Mouse (Mus musculus) embryonic facial prominence, embryonic 13.5 days (tissue): ENCODE measurements around the gene Nrros. TPM values are rescaled to one million over a fixed set of nuclear protein-coding genes. Genes with fewer than 3 reads are reported as not detected.

Experiments
- ATAC-seq: fragments of 200-750 bp; cut with Nextera tagmentation; 2 replicates; pipeline ENCODE4 v1.8.0; 2017; ENCODE audit warnings: low read depth; ENCODE audit not compliant: insufficient number of reproducible peaks, insufficient read depth, low FRiP score, low TSS enrichment
- H3K27ac ChIP-seq: fragments of 300-500 bp; sonication (generic); 2 replicates; pipeline ENCODE4 v1.5.1; 2015; ENCODE audit warnings: moderate library complexity, mild to moderate bottlenecking, inconsistent platforms
- H3K27me3 ChIP-seq: fragments of 300-500 bp; sonication (generic); 2 replicates; pipeline ENCODE4 v1.6.1; 2015; ENCODE audit warnings: mild to moderate bottlenecking, inconsistent platforms
- H3K36me3 ChIP-seq: fragments of 300-500 bp; sonication (generic); 2 replicates; pipeline ENCODE4 v1.6.1; 2015; ENCODE audit warnings: mild to moderate bottlenecking, inconsistent platforms
- H3K4me1 ChIP-seq: fragments of 300-500 bp; sonication (generic); 2 replicates; pipeline ENCODE4 v1.6.1; 2015; ENCODE audit warnings: inconsistent platforms
- H3K4me2 ChIP-seq: fragments of 300-500 bp; sonication (generic); 2 replicates; pipeline ENCODE4 v1.6.1; 2015; ENCODE audit warnings: moderate library complexity, mild to moderate bottlenecking, inconsistent platforms
- H3K4me3 ChIP-seq: fragments of 300-500 bp; sonication (generic); 2 replicates; pipeline ENCODE4 v1.5.1; 2015; ENCODE audit warnings: mild to moderate bottlenecking, inconsistent platforms
- H3K9ac ChIP-seq: fragments of 300-500 bp; sonication (generic); 2 replicates; pipeline ENCODE4 v1.6.1; 2015; ENCODE audit warnings: mild to moderate bottlenecking, inconsistent platforms
- H3K9me3 ChIP-seq: fragments of 300-500 bp; sonication (generic); 2 replicates; pipeline ENCODE4 v1.6.1; 2016; ENCODE audit warnings: inconsistent platforms
- WGBS: fragments of 180-500 bp; shearing (Covaris S2); methylation state at CpG from one replicate; pipeline ENCODE4 v1.1.7; 2015; ENCODE audit warnings: mixed read lengths; 5-methylcytosine and 5-hydroxymethylcytosine counted together
- polyA plus RNA-seq: library from polyadenylated mRNA; unstranded; fragments of >200 nt; fragmentation: Nextera tagmentation; extraction: Ambion mirVana; gene quantifications from 2 replicates; pipeline ENCODE4 v1.2.1, GENCODE M21; 2015

The Nrros gene
- polyA plus RNA-seq, 1 experiment from 2014 or later: 13.0 TPM

DNA sequence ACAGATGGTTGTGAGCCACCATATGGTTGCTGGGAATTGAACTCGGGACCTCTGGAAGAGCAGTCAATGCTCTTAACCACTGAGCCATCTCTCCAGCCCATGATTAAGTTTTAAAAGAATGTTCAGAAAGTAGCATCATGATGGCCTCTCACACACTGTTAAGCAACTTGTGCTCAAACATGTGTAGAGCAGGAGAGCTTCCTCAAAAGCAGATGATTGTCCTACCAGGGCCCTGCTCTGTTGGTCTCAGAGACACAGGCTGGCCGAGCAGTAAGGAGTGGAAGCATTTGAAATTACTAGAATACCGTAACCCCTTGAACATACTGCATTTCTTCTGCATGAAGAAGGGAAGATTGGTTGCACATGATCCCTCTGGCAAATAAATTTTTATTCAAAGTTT is 6.4 kb downstream of the Nrros start:
- no peak overlapping the region for H3K27ac ChIP-seq
- no peak overlapping the region for H3K4me3 ChIP-seq
- H3K4me1 ChIP-seq: no peaks in the 10 kb centered on the region
- no peak for ATAC-seq
- no peaks in the 10 kb centered on the region for H3K9me3 ChIP-seq
- no peak overlapping the region for H3K9ac ChIP-seq
- 88% methylated on average over 3 of the region's 3 CpGs for WGBS
- H3K27me3 ChIP-seq: no peaks in the 10 kb centered on the region; the same call in 1 of the 2 replicates
- H3K36me3 ChIP-seq: no peaks in the 10 kb centered on the region
- H3K4me2 ChIP-seq: no peak overlapping the region

GRCm38 (mm10) chr16:32157369-32157768 is 8.0 kb downstream of the Nrros start:
- ATAC-seq: no peak
- Histone ChIP-seq H3K27me3 (no peaks in the 10 kb centered on the region), H3K27ac (no peak overlapping the region), H3K9ac (0 out of 2 replicates have a peak overlapping the region, but pooled peaks have one; percentile 11), H3K4me3 (no peak overlapping the region), H3K4me1 (no peaks in the 10 kb centered on the region), H3K36me3 (no peaks in the 10 kb centered on the region), H3K4me2 (no peak overlapping the region), H3K9me3 (no peaks in the 10 kb centered on the region)
- 92% methylated on average over 2 of the region's 2 CpGs for WGBS

DNA sequence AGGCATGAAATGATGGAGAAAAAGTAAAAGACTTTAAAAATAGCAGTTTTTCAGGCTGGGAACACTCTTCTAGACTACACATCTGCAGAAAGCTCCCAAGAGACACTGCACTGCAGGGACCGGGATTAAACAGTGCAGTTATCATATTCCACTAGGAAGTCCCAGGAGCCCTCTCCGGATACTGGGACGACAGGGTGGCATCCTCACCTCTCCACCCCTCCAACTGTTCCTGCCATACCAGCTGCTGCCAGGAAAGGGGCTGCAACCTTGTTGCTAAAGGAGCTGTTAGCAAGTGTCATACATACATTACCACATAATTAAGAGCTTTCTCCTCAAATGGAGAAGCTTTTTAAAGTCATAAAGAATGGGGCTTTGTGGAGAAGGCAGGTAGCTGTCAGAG is 8.7 kb downstream of the Nrros start:
- ATAC-seq: no peak
- no peaks in the 10 kb centered on the region for H3K9me3 ChIP-seq
- H3K9ac ChIP-seq: 0 out of 2 replicates have a peak overlapping the region, but pooled peaks have one; percentile 11
- no peak overlapping the region for H3K4me2 ChIP-seq
- H3K27me3 ChIP-seq: no peaks in the 10 kb centered on the region
- WGBS: 48% methylated on average over 3 of the region's 3 CpGs
- no peaks in the 10 kb centered on the region for H3K4me1 ChIP-seq
- no peak overlapping the region for H3K27ac ChIP-seq
- H3K36me3 ChIP-seq: no peaks in the 10 kb centered on the region
- H3K4me3 ChIP-seq: no peak overlapping the region

DNA sequence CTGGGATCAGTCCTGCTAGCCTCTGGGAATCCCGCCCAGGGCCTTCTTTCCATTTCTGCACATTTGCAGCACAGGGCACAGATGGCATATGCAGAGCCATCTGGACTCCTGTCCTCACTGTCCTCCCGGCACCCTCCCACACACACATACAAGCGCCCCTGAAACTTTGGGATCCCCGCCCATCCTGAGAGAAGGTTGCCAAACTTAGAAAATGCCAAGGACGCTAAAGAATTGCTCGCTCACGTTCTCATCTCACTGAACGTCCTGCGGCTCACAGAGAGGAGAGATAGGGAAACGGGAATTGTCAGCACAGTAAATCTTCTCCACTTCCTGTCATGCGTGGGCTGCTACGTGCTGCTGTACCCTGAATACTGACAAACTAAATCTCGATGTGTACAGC is 11.0 kb downstream of the Nrros start:
- ATAC-seq: no peak
- no peak overlapping the region for H3K4me3 ChIP-seq
- no peaks in the 10 kb centered on the region for H3K36me3 ChIP-seq
- H3K4me2 ChIP-seq: no peak overlapping the region
- 81% methylated on average over 13 of the region's 13 CpGs for WGBS
- no peaks in the 10 kb centered on the region for H3K27me3 ChIP-seq
- no peaks in the 10 kb centered on the region for H3K4me1 ChIP-seq
- no peaks in the 10 kb centered on the region for H3K9me3 ChIP-seq
- H3K9ac ChIP-seq: no peak overlapping the region
- H3K27ac ChIP-seq: no peak overlapping the region

DNA sequence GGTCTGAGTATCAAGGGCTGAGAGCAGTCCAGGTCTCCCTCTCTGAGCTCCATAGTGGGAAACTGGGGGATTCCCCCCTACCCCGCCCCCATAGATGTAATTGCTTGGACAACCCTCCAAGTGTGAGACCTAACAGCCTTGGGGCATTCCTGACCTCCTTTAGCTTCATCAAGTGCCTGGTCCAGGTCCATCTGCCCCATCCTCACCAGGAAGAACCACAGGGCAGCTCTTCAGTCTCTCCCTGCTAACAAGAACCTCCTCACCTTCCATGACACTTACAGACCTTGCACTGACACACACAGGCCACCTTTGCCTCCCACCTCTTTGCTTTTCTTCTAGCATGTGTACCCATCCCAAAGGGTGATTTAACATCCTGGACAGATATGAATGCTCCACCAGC is 11.4 kb downstream of the Nrros start:
- H3K4me2 ChIP-seq: no peak overlapping the region
- ATAC-seq: no peak
- no peaks in the 10 kb centered on the region for H3K9me3 ChIP-seq
- 60% methylated on average over 1 of the region's 1 CpGs for WGBS
- H3K4me3 ChIP-seq: no peak overlapping the region
- H3K9ac ChIP-seq: no peak overlapping the region
- no peak overlapping the region for H3K27ac ChIP-seq
- H3K36me3 ChIP-seq: no peaks in the 10 kb centered on the region
- H3K27me3 ChIP-seq: no peaks in the 10 kb centered on the region
- no peaks in the 10 kb centered on the region for H3K4me1 ChIP-seq

DNA sequence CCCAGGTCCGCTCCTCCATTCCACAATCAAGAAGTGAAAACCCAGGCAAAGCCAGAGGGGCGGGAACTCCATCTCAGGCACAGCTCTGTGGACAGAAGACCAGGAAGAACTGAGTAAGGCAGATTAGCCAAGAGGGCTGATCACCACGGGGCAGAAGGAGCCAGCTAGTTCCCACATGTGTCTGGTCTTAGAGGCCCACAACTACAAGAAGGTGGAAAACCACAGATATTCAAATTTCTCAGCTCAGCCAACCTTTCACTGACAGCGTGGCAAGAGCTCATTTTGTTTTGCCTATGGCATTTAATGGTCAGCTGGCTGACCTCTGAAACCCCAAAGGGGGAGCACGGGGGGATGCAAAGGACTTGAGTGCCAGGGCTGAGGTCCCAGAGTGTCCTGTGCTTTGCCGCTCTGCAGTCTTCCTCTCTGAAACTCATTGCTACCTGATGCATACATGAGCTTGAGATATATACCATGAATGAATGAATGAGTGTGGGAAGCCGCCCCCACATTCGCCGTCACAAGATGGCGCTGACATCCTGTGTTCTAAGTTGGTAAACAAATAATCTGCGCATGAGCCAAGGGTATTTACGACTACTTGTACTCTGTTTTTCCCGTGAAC is 17.7 kb downstream of the Nrros start:
- no peak overlapping the region for H3K27ac ChIP-seq
- H3K9ac ChIP-seq: no peak overlapping the region
- peak overlapping the region; percentile 33; the same call in 1 of the 2 replicates for H3K4me2 ChIP-seq
- no peak for ATAC-seq
- WGBS: 62% methylated on average over 12 of the region's 13 CpGs
- peaks cover 20% of the 10 kb centered on the region for H3K36me3 ChIP-seq
- peaks cover 4% of the 10 kb centered on the region; the same call in 1 of the 2 replicates for H3K4me1 ChIP-seq
- no peaks in the 10 kb centered on the region for H3K27me3 ChIP-seq
- no peak overlapping the region for H3K4me3 ChIP-seq
- H3K9me3 ChIP-seq: peaks cover 11% of the 10 kb centered on the region

DNA sequence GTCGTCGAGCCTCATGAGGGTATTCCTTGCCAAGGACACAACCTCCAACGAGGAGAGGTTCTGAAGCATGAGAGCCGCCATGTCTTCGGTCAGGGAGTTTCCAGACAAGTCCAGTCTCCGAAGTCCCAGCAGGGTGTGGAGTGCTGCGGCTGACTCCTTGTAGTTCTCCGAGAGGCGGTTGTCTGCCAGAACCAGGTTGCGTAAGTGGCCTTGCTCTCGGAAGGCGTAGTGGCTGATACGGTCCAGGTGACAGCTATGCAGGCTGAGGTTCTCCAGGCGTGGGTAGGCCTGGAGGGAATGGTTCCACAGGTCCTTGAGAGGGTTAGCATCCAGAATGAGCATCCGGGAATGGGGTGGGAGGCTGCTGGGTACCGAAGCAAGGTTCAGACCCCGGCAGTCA is 20.8 kb downstream of the Nrros start:
- Histone ChIP-seq H3K4me1 (peaks cover 4% of the 10 kb centered on the region; the same call in 1 of the 2 replicates), H3K27ac (no peak overlapping the region), H3K9me3 (peaks cover 11% of the 10 kb centered on the region), H3K9ac (no peak overlapping the region), H3K4me2 (no peak overlapping the region), H3K4me3 (no peak overlapping the region), H3K36me3 (peaks cover 20% of the 10 kb centered on the region), H3K27me3 (no peaks in the 10 kb centered on the region)
- WGBS: 89% methylated on average over 17 of the region's 17 CpGs
- ATAC-seq: no peak

GRCm38 (mm10) chr16:32143766-32144165 is 21.6 kb downstream of the Nrros start:
- no peak overlapping the region for H3K27ac ChIP-seq
- peaks cover 11% of the 10 kb centered on the region for H3K9me3 ChIP-seq
- ATAC-seq: no peak
- peaks cover 4% of the 10 kb centered on the region; the same call in 1 of the 2 replicates for H3K4me1 ChIP-seq
- 93% methylated on average over 15 of the region's 15 CpGs for WGBS
- no peak overlapping the region for H3K9ac ChIP-seq
- H3K4me3 ChIP-seq: no peak overlapping the region
- no peak overlapping the region for H3K4me2 ChIP-seq
- no peaks in the 10 kb centered on the region for H3K27me3 ChIP-seq
- H3K36me3 ChIP-seq: peaks cover 20% of the 10 kb centered on the region

- H3K36me3 ChIP-seq: peaks cover 13% of the 10 kb centered on the region
- ATAC-seq: no peak
- H3K27me3 ChIP-seq: no peaks in the 10 kb centered on the region
- no peak overlapping the region for H3K4me3 ChIP-seq
- no peaks in the 10 kb centered on the region for H3K4me1 ChIP-seq
- H3K27ac ChIP-seq: no peak overlapping the region
- H3K4me2 ChIP-seq: no peak overlapping the region
- 81% methylated on average over 1 of the region's 1 CpGs for WGBS
- H3K9ac ChIP-seq: no peak overlapping the region
- peaks cover 11% of the 10 kb centered on the region for H3K9me3 ChIP-seq
These were observed 26.4 kb downstream of the Nrros start for GRCm38 (mm10) chr16:32138954-32139353.

- Histone ChIP-seq H3K9ac (no peak overlapping the region), H3K4me3 (no peak overlapping the region), H3K9me3 (no peaks in the 10 kb centered on the region), H3K27me3 (no peaks in the 10 kb centered on the region), H3K36me3 (no peaks in the 10 kb centered on the region), H3K4me2 (no peak overlapping the region), H3K27ac (no peak overlapping the region), H3K4me1 (no peaks in the 10 kb centered on the region)
- 80% methylated on average over 7 of the region's 7 CpGs for WGBS
- no peak for ATAC-seq
These were observed 29.5 kb downstream of the Nrros start for GRCm38 (mm10) chr16:32135842-32136357.

GRCm38 (mm10) chr16:32133148-32133547 is 32.2 kb downstream of the Nrros start:
- H3K4me3 ChIP-seq: no peak overlapping the region
- H3K9ac ChIP-seq: no peak overlapping the region
- no peaks in the 10 kb centered on the region for H3K36me3 ChIP-seq
- H3K27me3 ChIP-seq: no peaks in the 10 kb centered on the region
- H3K4me1 ChIP-seq: no peaks in the 10 kb centered on the region; the same call in 1 of the 2 replicates
- 90% methylated on average over 3 of the region's 3 CpGs for WGBS
- ATAC-seq: no peak
- H3K9me3 ChIP-seq: no peaks in the 10 kb centered on the region
- H3K4me2 ChIP-seq: no peak overlapping the region
- H3K27ac ChIP-seq: no peak overlapping the region

- H3K36me3 ChIP-seq: no peaks in the 10 kb centered on the region
- peak overlapping the region; percentile 11; the same call in 1 of the 2 replicates for H3K4me2 ChIP-seq
- ATAC-seq: no peak
- H3K4me3 ChIP-seq: no peak overlapping the region
- WGBS: 64% methylated on average over 16 of the region's 16 CpGs
- H3K27ac ChIP-seq: no peak overlapping the region
- no peaks in the 10 kb centered on the region for H3K9me3 ChIP-seq
- H3K4me1 ChIP-seq: no peaks in the 10 kb centered on the region; the same call in 1 of the 2 replicates
- no peak overlapping the region for H3K9ac ChIP-seq
- no peaks in the 10 kb centered on the region for H3K27me3 ChIP-seq
These were observed 35.1 kb downstream of the Nrros start for GRCm38 (mm10) chr16:32130190-32130826.
